Mouse (Mus musculus) T-helper 17 cell (primary cell): ENCODE results near the gene Jph2.

Experiments used
- in situ Hi-C, 2 experiments: fragments of 300-600 bp; cut with MboI, MseI; formaldehyde crosslinking; loops; 1 replicate in 1 of 2; 2 replicates in 1 of 2; pipeline ENCODE4 v1.15.1; 2025; ENCODE audit warnings: high pct_unique_total_duplicates in 2 of 2

Jph2 gene

DNA sequence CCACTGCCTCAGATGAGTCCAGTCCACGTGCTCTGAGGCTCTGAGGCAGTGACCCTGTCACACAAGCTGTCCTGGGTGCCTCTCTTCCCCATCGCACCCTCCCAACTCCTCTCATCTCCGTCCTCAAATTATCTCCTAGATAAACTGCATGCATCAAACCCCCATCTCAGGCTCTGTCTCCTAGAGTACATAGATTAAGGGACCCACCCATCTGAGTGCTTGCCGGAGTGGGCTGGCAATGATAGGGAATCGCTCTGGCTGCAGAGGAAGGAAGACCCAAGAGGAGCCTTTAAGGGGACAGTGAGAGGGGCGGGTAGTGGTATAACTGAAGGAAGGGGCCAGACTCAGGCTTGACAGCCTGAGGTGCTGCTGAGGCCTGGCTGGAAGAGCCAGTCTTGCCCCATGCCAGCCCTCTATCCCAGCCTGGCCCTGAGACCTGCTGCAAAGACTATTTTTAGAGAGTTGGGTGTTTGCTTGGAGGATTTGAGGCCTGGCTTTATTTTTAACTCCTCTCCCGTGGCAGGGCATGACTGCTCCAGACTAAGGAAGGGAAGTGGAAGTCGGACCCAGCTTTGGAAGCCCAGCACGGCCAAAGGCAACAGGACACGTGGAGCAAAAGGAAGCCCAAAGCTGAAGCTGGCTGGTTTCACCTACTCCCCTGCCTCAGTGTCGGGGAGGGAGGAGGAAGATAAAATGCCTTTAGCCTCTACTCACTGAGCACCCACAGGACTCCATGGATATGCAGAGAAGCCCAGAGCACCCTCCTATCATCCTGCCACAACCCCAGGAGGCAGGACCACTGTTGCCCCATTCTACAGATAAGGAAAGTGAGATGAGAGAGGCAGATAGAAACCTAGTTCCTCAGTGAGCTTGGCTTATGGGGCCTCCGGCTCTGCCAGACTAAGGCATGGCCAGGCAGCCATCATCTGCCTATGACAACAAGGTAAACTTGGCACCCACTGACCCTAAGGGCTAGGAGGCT, 34.6 kb downstream of the Jph2 start:
- in situ Hi-C loops = no loop called here

DNA sequence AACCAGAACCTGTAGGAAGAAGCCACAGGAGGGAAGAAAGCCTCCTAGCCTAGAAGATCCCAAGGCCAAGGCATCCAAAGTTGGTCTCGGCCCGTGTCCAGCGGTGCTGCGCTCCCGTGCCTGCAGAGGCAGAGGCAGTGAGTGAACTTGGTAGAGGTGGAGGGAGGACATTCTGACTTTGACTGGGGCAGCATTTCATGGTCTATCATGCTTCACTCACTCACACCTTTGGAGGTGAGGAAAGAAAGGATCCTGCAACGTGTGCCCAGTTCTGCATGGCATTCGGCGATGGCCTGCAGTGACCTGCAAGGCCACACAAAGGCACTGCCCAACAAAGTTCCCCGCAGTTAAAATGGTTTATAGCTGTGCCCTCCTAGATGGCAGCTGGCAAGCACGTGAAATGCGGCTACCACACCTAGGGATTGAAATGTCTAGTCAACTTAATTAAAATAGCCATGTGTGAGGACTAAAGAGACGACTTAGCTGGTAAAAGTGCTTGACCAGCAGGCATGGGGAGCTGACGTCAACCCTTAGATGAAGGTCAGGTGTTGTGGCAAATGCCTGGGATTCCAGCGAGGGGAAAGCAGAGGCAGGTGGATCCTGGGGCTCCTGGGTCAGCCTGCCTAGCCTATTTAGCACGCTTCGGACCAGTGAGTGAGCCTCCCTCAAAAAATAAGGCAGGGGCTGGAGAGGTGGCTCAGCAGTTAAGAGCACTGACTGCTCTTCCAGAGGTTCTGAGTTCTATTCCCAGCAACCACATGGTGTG, 36.8 kb downstream of the Jph2 start:
- in situ Hi-C loops = no loop called here

DNA sequence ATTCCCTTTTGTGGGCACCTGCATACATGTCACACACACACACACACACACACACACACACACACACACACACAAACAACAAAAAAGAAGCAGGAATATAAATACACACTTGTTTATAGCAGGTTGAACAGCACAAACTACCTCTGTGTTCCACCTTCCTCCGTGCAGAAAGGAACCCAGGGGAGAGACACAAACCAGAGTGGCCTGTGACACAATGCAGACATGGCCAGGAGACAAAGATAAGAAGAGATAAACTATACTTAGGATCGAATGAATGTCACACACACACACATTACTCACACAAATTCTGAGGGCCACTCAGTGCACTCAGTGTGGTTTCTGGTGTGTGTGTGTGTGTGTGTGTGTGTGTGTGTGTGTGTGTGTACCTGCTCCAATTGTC, 38.5 kb downstream of the Jph2 start:
- in situ Hi-C loops = no loop called here

DNA sequence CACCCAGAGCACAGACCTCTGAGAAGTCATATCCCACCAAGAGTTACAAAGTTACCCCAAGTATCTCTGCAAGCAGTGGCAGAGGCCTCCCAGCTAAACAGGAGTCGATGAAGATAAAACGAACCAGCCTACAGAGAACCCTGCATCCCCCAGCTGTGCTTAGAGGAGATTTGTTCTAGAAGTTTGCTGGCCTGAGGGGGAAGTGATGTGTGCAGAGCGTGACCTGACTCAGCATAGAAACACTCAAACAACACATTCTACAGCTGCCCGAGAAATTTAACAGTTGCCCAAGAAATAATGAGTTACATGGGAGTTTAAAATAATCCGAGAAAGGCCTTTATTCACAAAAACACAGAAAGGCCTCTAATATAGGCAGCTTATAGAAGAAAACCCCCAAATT, 39.1 kb downstream of the Jph2 start:
- in situ Hi-C loops = no loop called here

DNA sequence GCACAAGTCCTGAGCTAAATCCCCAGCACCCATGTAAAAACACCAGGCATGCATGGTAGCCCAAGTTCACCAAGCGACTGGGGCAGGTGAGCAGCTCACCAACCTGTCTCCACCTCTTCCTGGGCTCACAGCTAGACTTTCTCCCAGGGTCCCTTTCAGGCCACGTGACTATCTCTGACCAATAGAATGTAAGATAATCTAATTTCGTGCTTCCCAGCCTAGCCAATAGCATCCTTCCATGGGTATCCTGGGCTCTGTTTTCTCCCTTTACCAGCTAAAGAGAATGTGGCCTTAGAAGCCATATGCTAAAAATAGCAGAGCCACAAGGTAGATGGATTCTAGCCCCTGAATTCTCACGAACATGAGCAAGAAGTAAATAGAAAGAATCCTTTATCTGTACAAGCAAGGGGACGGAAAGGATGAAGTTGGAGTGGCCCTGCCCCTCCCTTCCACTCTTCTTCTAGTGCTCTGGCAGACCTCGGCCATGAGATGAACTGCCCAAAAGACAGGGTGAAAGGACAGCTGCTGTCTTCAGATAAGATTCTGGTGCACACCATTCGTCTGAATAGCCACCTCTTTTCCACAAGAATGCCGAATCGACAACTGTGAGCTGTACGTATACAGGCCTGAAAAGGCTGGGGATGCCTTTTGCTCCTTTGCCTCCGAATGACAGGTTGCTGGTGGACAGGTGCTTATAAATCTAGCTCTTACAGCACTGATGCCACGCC, 41.5 kb downstream of the Jph2 start:
- in situ Hi-C loops = no loop called here

GRCm38 (mm10) chr2:163355666-163356065, 42.1 kb downstream of the Jph2 start:
- in situ Hi-C loops = no loop called here

GRCm38 (mm10) chr2:163353731-163354130, 44.1 kb downstream of the Jph2 start:
- in situ Hi-C loops = no loop called here

DNA sequence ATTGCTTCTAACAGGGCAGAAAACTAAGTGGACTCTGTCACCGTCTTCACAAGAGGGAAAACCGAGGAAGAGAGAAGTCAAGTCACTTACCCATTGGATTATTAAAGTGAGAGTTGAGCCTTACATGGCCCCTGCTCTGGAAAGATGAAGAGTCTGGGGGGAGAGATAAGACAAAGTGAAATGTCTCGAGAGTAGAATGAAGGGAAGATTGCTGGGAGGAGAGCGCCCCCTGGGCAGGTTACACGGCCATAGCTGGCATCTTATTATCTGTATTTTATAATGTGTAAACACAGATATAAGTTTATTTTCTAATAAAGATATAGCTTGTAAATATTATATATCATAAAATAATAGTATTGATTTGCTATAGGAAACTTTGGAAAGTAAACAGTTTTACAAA, 47.4 kb downstream of the Jph2 start:
- in situ Hi-C loops = no loop called here

DNA sequence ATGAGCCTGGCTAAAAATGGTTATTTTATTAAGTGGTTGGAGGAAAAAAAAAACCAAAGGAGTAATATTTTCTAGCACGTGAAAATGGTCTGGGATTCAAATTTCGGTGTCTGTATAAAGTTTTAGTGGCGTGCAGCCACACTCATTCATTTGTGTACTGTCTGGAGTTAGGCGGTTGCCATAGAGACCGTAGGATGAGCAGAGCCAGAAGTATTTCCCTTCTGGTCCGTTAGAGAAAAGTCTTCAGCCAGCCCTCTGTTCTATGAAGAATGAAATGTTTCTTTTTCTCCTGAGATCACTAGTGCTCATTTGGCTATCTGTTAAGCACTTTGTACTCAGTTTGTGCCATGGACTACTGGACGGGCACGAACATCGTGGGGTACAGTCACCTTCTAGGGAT, 48.4 kb downstream of the Jph2 start:
- in situ Hi-C loops = no loop called here

DNA sequence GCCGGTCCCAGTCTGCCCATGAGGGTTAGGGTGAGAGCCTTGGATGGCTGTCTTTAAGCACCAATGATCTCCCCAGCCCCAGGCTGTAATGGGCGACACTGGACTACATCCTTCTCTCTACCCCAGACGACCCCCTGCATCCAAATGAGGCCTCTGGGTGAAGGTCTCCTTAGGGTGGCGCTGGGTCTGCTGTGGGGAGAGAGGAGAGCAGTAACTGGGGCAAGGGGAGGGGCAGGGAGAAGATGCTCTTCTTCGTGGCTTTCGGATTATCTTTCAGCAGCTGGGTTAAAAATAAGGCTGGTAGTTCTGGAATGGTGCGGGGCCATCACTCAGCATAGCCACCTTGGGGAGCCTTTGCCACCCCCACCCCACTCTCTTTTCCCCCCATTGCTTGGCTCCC, 49.1 kb downstream of the Jph2 start:
- in situ Hi-C loops = no loop called here

DNA sequence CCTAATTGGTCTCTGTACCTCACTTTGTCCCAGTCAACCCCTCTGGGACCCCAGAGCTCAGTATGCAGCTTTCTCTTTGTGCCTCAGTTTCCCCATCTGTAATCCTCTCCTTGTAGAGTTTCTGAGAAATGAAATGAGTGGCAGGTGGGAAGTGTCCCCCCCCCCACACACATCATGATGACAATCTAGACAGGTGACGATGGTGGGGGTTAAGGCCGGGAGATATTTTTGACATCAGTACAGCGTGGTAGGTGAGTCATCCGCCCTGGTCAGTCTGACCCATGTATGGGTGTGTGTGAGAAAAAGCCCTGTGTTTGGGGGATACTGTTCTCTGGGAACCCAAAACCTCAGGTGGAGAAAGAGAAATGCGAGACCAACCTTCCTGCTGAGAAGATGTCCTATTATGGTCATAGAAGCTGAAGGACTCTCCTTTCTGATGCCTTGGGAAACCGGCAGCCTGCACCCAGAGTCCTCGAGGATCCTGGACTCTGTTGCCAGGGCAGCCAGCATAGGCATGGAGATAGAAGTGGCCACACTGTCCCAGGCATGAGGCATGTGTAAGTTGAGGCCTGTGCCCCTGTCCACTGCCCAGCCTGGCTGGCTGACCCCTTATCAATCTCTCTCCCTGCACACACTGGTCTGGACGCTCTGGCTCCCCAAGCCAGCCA, 50.1 kb downstream of the Jph2 start:
- in situ Hi-C loops = no loop called here

GRCm38 (mm10) chr2:163346497-163346896, 51.3 kb downstream of the Jph2 start:
- in situ Hi-C loops = no loop called here

DNA sequence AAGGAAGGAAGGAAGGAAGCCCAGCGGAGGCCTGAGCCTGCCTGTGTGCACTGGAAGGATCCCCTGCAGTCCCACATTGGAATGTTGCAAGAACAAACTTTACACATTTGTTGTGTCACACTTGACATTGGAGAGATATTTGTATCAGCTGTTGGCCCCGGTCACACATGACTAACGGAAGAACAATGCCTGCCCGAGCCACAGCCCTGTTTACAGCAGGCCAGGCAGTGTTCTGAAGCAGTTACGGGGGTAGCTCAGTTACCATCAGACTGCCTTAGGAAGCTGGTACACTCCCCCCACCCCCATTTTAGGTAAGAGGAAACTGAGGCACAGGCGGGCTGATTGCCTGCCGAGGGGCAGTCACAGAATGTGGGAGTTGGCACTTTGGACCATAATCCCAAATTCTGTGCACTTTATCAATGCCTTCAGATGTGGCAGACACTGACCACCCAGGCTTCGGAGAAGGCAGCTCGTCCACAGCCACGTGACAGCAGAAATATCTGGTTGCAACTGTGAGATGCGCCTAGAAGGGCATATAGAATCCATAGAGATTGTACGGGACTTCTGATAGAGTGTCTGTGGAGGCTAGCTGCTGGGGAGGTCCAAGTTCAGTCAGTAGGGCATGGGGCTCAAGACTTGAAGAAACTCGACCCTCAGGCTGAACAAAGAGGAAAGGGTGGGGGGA, 52.7 kb downstream of the Jph2 start:
- in situ Hi-C loops = loop anchor here (5.0 kb wide), 3 partner anchors 52 to 423 kb away; partner anchors contain the start of gene Jph2 (in 1 of the 2)

- in situ Hi-C loops = loop anchor here (5.0 kb wide), 3 partner anchors 54 to 421 kb away; partner anchors contain the start of gene Jph2 (in 1 of the 2)
Observed at GRCm38 (mm10) chr2:163343671-163344070, 54.1 kb downstream of the Jph2 start.

DNA sequence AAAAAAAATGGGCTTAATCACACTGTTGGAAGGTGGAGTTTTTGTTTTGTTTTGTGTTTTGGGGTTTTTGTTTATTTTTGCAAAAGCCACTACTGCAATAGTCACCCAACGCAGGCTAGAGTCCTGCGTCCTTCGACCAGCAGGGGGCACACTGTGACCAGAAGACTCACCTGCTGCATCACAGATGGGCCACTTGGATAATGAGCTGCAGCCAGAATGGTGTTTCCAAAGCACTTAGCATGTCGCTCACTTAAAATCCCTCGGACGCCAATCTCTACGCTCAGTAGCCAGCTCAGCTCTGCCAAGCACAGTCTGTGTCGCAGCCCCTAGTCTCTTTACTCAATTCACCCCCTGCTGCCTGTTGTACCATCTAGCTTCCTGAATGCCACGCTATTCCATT, 57.5 kb downstream of the Jph2 start:
- in situ Hi-C loops = loop anchor here (5.0 kb wide), 3 partner anchors 57 to 418 kb away; partner anchors contain the start of gene Jph2 (in 1 of the 2)

GRCm38 (mm10) chr2:163332368-163333055, 65.3 kb downstream of the Jph2 start:
- in situ Hi-C loops = loop anchor here (5.0 kb wide), 1 partner anchor 235 kb away; no protein-coding TSS in a partner anchor

- in situ Hi-C loops = loop anchor here (5.0 kb wide), 1 partner anchor 234 kb away; no protein-coding TSS in a partner anchor
Observed at GRCm38 (mm10) chr2:163331423-163331822, 66.4 kb downstream of the Jph2 start.

GRCm38 (mm10) chr2:163330742-163331141, 67.1 kb downstream of the Jph2 start:
- in situ Hi-C loops = loop anchor here (5.0 kb wide), 1 partner anchor 233 kb away; no protein-coding TSS in a partner anchor

- in situ Hi-C loops = no loop called here
Observed at GRCm38 (mm10) chr2:163323163-163323562, 74.6 kb downstream of the Jph2 start.

DNA sequence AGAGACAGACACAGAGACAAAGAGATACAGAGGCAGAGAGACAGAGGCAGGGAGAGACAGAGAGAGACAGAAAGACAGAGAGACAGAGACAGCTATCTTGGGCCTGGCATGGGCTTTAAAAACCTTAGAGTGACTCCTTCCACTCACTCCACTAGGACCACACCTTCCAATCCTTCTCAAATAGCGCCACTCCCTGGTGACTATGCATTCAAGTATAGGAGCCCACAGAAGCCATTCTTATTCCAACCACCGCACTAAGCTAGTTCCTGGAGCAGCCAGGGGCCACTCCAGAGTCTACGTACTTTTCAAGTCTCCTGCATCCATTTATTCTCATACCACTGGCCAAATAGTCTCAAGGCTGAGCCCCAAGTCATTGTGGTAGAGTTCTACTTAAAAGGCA, 79.0 kb downstream of the Jph2 start:
- in situ Hi-C loops = no loop called here
